Mouse (Mus musculus) c-Kit-positive CD71-positive TER-119-negative erythroid progenitor cells, embryonic 14.5 days (primary cell): ENCODE results near the gene Scrn3.

Experiments used
- DNase-seq: peaks from one replicate; pipeline ENCODE4 v3.0.0-alpha.2; 2013; ENCODE audit warnings: low read depth

Scrn3 gene

DNA sequence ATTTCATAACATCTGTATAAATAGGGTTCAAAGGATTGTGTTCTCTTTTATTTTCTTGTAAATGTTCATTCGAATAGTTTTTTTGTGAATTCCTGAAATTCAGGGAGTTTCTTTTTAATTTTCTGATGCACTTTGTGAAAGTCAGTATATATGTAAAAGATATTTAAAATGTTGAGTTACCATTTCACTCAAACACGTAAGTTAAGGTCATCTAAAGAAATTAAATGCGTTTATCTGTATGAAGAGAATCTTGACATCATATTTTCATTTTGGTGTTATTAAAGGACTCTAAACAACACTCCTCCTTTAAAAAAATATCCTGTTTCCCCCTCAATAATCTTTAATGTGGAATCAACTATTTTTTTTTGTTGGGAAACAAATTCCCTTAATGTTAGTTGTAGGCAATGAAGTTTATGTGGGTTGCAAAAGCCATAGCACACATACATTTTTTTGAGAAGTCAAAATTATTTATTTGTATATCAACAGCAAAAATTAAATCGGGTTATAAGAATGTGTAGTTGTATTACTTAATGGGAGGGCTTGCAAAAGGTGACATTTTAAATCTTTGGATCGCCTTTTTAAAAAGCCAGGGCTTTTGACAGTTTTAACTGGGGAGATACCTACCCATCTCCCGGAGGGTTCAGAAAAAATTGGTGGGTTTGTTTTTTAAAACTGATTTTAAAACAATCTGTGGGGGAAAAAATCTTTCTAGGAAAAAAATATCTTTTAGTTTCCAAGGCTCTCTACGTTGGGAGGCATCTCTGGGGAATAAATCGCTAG is 37.0 kb upstream of the Scrn3 start:
- DNase-seq, result no peak

DNA sequence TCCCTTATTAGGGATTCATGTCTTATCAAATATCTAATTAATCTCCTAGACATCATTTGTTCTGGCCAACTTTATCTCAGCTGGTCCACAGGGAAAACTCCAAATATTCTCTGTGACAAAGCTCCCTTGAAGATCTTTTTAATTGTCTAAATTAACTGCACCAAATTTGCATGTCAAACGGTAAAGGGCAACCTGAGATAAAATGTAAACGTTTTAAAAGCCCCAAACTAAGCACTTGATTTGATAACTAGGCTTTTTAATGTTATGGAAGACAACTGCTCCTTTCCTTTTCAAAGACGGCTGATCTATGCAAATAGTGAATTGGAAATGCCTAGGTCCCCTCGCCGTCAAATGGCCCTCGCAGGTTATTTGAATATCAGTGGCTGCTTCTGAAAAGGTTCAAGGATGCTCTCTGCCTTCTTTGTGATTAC is 36.2 kb upstream of the Scrn3 start:
- DNase-seq, result no peak

DNA sequence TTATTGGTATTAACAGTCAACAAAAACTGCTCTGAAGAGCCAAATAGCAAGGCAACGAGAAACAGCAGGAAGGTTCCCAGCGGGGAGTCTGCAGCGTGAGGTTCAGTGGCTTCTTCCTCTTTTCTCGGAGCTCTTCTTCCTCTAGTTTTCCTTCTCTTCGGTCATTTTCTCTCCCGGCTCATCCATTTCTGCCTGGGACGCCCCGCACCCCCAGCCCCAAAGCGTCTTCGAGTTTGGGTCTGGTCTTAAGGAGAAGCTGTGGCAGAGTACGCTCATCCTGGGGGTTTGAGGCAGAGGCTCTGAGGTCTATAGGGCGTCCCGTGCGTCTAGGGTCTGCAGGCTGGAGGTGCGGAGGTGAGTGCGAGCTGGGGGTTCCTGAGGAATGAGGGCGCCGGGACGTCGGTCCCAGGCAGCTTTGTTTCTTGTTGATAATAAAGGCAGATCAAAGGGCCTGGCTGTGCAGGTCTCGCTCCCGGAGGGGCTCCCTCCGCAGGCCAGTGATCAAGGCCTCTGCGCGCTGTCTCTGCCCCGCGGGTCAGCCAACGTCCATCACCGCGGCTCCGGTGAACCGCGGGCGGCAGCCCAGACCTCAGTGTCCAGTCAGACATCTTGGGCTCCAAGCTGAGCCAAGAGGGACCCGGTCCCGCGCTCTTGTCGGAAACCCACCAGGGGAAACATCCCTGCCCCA is 35.2 kb upstream of the Scrn3 start:
- DNase-seq, result no peak

DNA sequence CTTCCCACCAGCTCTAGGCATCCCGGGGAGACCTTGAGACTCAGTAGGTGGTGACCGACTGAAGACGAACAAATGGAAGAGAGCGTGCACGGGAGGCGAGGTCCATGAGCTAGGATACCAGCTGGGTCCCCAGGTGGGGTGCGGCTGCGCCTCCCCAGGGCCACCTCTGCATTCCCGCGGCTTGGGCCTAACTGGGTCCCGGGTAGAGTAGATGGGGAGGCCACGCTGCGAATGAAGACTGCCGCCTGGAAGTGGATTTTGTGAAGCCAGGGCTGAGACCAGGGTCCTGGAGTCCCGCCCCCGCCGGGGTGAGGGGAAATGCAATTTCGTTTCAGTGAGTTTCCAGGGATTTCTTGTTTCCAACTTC is 34.7 kb upstream of the Scrn3 start:
- DNase-seq, result no peak

DNA sequence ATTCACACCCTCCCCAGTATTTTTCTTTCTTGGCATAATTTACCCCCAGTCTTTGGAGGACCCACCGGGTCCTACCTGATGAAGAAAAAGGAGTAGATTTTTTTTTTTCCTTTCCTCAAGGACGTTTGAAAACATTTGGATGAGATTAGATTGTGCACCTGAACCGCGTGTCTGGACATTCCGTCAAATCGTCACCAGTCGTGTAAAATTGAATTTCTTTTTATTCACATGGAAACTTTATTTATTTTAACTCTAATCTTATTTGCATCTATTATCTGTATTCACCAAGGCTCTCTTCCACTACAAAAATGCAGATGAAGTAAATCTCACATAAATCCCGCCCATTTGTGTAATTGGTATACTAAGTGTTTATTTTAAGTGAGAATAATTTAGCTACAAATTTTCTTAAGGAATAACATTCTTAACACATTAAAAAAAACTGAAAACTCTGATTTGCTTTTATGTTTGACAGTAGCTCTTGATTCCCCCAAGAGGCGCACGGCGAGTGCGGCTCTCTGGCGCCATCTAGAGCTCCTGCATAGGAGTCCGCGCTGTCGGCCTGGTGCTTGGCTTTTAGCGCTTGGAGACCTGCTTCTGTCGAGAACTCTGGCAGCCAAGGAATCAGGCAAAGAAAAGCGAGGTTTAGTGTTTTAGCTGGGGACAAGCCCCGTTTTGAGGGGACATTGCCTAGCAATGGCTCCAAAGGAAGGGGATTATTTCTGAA is 34.1 kb upstream of the Scrn3 start:
- peak; percentile 87 for DNase-seq

DNA sequence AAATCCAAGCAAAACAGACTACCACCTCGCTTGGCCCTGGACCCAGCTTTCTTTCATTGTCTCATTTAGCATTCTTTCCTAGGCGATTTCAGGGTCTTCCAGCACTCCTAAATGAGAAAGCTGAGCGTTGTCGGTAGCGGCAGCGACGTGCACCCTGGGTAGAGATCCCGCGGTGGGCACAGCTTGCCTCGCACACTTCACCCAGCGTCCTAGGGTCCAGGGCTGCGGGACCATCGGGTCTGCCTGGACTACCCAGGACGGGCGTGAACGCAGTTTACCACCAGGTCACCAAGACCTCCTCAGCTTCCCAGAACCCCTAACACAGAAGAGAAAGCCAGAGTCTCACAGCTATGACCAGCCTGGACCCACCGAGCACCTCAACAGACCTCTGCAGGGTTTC is 33.5 kb upstream of the Scrn3 start:
- no peak for DNase-seq

DNA sequence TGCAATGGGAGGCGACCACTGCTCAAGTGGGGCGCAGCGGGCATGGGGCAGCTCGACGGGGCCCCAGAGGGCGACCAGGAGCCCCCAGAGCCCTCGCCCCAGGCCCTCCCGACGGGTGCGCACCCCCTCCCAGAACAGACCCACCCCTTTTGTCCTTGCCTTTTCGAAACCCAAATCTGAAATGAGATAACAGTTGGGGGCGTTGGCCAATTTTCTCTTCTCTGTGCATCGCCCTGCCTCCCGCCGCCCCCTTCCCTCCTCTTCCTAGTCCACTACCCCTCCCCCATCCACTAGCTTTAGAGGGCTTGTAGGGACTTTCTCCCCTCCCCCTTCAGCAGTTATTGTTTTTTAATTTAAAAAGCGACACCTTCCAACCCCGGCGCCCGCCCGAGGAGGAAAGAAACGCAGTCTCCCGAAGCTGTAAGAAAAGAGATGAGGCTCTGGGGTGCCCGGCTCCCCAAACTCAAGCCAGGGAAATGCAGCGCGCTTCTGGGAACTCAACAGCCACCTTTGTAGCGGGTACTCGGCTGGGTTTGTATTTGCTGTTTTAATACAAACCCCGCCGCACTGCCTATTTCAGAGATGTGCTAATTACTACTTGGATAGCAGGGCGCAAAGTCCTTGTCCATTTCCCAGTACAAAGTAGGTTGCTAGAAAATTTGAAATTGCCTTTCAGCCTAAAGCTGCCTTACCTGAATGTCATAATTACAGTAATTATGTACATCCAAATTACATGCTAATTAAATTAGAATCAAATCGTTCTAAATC is 32.9 kb upstream of the Scrn3 start:
- DNase-seq, result no peak

DNA sequence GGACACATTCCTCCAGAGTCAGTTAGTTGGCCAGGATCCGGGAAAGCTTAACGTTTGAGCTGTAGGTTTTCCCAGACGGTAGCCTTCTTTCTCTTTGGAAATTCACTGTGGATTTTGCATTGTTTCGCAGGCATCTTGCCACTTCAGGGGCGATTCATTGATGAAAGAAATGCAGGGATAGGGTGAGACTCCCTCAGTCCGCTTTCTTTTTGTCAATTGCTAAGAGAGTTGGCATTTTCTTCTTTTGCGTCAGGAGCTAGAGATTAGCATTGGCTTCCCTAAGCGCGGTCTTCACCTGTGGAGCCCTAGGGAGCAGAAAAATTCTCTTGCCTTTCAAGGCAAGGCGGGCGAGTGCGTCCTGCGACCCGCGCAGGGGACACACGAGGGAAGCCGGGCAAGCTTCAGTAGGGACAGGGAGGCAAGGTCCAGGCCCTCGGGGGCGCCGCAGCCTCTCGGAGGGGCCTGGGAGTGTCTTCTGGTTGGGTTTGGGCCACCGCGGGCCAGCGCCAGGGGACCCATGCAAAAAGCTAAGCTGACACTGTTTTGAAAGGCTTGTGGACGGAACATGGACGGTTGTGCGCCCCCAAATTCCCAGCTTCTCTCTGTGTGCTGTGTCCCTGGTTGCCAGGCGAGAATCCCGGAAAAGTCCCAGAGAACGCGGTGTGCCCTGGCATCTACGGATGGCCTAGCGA is 31.9 kb upstream of the Scrn3 start:
- DNase-seq, result no peak

DNA sequence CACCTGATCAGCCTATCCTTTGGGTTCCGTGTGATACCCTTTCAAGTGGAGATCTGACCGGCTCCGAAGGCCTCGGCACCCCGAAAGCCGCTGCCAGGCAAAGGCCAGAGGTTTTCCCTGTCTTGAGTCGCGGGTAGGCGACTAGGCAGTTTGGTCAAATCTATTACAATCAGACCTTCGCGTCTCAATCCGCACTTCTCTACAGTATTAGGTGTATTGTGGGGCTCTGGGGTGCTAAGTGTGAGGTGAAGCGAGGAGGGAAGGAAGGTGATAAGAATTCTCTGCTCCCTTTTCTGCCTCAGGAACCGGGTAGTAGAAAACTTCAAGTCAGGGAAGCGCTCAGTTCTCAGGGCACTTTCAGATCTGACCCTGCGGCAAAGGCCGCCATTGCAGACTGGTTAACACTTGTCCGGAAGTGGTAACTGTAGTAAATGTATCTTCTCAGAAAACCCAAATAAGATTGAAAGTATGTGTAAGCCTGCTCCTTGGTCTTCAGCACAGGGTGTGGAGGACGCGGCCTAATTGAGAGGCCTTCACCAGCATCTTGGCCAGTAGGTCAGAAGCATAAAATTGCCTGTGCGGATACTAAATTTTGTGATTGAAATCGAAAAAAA is 31.2 kb upstream of the Scrn3 start:
- DNase-seq, result no peak

DNA sequence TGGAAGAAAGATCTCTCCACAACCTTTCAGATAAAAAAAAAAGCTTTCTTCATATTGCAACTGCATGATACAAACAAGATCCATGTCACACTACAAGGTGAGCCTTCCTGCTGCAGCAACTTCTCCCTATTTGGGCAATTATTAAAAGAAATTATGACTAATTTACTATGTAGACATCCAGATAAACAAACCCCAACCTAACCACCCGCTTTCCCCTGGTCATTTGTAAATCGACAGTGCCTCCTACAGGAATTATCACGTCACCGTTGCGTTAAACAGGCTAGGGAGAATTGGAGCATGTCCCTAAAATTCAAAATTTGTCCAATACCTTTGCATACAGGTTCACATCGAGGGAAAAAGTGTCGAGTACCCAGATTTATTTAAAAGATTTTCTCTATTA is 30.7 kb upstream of the Scrn3 start:
- DNase-seq, result no peak

DNA sequence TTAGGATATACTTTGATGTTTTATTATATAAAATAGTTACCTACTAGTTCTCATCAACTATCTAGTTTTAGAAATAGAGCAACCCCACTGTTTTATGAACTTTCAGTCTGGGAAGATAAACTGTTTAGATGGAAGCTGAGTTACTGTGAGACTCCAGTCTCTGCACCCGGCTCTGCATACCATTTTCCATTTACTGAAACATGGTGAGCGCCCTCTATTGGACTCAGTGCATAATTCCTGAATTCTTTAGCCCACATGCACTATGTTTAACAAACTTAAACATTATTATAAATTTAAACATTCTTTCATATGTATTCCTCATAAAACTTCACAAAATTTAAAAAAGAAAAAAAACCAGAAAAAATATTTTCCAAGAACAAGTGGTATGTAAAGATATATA is 26.8 kb upstream of the Scrn3 start:
- no peak for DNase-seq

DNA sequence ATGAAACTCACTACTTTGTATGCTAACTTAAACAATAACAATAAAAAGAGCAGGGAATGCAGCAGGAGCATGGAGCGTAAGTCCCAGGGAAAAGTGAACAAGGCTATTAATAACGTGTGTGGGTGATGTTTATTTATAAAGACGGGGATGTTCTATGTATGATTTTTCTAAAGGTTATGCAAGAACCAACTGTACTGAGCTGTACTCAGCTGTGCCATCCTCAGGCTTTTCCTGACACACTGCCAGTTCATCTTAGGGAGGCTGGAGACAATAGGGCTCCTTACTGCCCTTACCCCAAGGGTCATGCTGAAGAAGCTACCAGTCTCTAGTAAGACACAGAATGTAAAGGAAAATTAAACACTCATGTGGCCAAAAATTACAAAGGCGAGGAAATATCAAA is 21.3 kb upstream of the Scrn3 start:
- DNase-seq, result no peak

DNA sequence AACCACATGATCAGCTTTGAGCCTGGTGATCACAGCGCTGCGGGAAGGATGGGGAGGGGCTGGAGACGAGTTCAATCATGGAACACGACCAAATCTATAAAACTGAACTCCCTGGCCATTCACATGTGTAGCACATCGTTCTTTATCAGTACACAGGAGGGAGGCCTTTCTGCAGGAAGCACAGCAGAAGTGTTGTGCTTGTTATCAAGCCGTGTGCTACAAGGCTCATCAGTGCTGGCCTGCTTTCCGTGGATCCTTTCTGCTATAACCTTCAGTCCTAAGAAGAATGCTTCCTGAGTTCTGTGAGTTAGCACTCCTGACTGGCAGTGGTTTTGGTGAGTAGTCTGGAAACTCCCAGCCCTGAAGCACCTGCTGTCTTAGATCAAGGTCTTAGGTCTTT is 17.4 kb upstream of the Scrn3 start:
- DNase-seq, result no peak

DNA sequence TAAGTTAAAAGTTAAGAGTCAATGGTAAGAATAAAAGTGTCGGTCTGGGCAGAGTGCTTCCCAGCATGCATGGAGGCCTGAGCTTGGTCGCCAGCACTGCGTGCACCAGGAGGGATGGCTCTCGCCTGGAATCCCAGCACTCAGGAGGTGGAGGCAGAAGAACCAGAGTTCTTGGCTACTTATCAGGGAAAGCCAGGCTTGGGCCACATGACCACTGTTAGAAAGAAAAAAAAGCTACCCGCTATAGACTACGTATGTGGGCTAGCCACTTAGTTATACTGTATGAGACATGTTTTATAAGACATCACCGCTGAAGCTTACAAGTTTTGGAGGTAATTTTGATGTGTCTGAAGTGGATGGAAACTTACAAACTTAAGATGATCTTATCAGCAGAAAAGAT is 14.2 kb upstream of the Scrn3 start:
- DNase-seq, result no peak

DNA sequence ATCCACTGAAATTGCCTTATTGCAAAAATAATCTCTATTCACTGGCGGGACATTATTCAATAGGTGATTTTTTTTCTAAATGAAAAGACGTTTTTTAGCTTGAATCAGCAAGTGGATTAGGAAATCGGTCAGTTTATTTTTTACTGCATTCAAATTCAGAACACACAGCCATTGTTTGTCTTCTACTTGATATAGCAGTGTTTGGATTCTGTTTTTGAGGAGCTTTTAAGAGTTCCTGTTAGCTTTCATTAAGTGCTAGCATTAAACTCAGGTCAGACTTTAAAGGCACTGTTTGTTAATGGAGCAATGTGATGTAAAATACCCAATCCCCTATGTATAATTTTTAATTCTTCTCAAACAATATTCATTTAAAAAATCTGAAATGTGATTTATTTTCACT is 13.6 kb upstream of the Scrn3 start:
- no peak for DNase-seq

DNA sequence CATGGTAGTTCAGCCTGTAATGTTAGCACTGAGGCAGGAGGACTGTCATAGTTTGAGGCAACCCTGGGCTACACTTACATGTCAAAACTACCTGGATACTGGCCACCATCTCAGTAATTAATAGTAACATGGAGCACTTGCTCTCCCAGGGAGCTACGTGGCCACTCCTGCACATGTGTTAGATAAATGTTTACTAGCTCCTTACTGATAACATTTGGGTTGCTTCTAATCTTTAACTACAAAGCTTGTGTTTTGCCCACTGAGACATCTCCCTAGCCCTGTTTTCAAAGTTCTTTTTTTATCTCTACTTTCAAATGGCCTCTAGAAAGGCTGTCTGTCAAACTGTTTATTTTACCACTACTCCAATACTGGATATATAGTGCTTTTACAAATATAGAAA is 10.4 kb upstream of the Scrn3 start:
- DNase-seq, result peak; percentile 49

DNA sequence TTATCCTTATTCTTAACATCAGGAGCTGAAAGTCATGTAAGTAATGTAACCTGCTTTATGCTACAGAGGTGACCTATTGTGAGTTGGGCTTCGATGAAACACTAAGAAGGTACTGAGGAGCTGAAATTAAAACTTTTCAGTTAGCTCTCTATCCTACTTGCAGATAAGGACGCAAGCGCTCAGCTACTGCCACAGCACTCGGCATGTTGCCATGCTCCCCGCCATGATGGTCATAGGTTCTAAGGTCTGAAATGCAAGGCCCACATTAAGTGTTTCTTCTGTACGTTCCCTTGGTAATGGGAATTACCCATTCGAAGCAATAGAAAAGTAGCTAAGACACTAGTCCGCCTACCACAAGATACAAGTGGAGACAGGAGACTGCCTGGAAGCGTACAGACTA is 9.7 kb upstream of the Scrn3 start:
- no peak for DNase-seq

DNA sequence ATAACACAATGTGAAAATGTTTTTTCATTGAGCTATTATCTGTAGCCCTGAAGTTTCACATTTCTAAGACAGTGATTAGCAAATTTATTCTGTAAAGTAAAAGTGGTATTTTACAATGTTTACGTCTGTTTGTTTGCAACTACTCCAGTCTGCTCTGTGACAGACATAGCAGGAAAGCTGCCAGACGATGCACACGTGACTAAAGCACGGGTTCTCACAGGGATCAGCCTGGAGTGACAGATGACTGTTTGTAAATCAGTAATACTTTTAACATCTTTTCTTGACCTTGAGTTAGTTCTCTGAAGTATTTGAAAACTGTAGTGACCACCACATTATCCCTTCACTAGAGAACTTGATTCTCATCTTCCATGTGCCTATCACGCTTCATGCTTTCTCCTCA is 7.9 kb upstream of the Scrn3 start:
- DNase-seq, result no peak

DNA sequence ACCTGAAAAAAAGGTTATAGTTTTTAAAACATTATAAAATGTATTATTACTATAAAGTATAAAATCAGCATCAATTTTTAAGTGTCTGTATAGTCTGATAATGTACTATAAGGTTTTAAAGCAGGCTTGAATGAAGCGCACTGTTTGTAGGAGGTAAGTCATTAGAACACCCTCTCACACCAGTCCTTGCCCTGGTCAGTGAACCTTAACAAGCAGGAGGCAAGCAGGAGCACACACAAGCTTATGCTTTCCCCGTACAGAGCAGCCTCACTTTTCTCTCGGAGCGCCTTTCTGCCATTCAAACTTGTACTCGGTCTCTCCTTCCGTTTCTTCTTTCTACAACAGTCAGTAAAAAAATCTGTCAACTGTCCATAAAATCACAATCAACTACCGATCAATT is 6.4 kb upstream of the Scrn3 start:
- no peak for DNase-seq

DNA sequence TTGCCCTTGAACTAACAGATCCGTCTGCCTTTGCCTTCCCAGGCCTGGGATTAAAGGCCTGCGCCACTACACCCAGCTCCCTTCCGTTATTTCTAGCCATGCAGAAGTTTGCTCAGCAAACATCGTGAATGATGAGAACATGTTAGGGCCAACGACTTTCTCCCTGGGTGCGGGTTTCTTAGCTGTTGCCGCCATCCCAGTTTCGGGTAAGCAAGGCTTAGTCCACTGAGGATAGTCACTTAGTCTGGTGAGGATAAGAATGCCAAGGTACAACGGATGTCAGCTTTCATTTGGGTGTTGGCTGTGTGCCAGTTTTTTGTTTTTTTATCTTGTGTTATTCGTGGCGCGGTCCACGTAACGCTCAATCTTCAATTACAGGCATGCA is 708 bp downstream of the Scrn3 start:
- peak; percentile 87 for DNase-seq

DNA sequence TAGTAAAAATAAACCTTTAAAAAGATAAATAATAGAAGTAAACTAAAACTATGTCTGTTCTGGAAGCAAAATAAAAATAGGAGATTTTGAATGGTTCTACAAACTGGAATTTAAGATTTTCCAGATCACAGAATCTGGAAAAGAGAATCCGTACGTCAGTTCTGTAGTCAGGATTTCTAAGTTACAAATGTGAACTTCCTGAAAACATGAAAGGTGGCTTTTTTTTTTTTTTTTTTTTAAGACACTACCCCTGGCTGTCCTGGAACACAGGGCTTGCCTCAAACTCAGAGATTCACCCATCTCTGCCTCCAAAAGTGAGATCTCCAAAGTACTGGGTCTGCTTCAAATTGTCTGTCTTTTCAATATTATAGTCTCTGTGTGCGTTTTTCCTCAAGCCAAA is 1.9 kb downstream of the Scrn3 start:
- DNase-seq, result no peak

DNA sequence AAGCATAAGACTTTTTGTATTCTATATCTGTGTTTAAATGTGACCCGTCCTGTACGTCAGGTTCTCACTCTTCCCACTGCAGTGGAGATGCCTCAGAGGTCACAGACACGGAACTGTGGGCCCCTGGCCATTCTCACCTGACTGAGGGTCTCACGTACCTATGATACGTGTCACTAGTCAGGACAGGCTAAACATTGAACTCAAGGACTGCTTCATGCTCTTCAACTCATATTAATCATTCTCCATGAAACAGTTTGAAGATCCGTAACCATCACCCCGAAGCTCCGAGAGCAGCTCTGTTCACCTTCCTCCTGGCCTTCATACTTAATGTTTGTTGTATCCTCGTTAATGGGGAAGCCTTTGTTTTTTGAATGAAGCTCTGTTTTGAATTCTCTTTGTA is 5.0 kb downstream of the Scrn3 start:
- no peak for DNase-seq
